Mouse (Mus musculus): Measurements from ENCODE around the gene Hist1h2ah.

Gene Hist1h2ah

GRCm38 (mm10) chr13:22015479-22016450, 19.6 kb downstream of the Hist1h2ah start:
- in situ Hi-C loops (cut with MboI, MseI) = no loop called here

GRCm38 (mm10) chr13:22014411-22014845, 20.9 kb downstream of the Hist1h2ah start:
- in situ Hi-C loops (cut with MboI, MseI) = no loop called here

- in situ Hi-C loops (cut with MboI, MseI) = no loop called here
Observed at GRCm38 (mm10) chr13:22013716-22014115, 21.7 kb downstream of the Hist1h2ah start.

DNA sequence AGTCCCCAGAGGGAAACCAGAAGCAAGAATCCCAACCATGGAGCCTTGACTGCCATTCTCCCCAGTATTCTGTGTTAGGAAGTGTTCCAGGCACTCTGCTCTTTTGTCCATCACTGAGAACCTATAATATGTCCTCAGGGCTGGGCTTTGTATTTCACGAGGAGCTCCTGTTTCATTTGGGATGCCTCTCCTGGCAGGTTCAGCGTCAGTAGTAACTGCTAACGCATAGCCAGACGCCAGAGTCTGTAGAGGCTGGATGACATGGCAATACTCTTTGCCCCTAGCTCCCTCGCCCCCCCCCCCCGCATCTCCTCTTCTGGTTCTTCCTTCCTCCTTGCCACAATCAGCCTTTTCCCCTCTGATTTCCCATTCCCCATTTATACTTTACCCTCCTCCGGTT, 25.7 kb downstream of the Hist1h2ah start, which contains the start of gene Prss16:
Prss16 (minus strand) TSS at position 101 of the 400 bp plus-strand sequence.
- in situ Hi-C loops (cut with MboI, MseI) = no loop called here

- in situ Hi-C loops (cut with MboI, MseI) = no loop called here
Observed at GRCm38 (mm10) chr13:22008707-22009106, 26.7 kb downstream of the Hist1h2ah start.

DNA sequence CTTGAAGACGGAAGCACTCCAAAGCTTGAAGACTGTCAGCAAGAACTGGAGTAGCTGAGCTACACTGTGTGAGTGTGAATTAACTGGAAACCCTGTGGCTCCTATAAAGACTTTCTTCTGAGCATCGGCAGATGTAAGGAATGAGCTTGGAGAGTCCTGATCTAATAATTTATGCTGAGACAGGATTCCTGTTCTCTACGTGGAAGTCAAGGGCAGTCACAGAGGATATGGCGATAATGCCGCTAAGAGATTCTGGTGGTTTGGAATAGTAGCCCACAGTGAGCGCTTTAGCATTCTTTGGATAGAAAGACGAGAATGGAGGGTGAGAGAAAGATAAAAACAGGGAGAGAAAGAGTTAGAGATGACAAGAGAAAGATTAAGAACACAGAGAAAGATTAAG, 27.5 kb downstream of the Hist1h2ah start:
- in situ Hi-C loops (cut with MboI, MseI) = no loop called here

GRCm38 (mm10) chr13:22007121-22007510, 28.3 kb downstream of the Hist1h2ah start:
- in situ Hi-C loops (cut with MboI, MseI) = no loop called here

DNA sequence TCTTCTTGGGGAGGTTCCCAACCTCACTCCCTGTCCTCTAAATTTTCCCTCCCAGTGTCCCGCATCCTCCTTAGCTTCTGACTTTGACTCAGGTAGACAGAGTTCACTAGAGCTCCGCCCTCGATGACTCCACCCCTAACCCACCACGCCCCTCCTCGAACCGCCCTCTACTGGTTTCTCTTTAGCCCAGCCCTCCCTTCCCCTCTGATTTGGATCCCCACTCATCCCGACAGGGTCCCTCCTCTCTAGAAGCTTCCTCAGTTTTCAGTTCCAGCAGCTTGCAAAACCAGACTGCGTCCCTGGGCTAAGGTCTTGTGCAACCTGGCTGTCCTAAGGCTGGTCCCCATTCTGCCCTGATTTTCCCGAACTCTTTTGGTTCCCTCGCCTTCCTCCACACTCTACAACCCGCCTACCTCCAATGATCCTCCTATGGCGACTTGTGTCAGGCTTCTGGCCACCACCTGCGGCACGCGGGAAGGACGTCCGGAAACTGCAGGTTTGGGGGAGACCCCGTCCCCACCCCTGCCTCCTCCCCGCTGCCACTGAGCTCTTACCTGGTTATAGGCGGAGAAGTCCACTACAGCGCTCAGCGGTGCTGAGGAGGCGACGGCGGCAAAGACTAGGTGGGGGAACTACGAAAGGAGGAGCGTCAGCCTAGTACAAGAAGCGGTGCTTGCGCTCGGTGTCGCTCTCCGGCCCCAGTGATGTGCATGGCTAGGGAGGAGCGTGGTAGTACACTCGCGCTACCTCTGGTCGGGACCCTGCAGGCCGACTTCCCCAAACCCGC, 28.8 kb downstream of the Hist1h2ah start:
- in situ Hi-C loops (cut with MboI, MseI) = no loop called here

- in situ Hi-C loops (cut with MboI, MseI) = no loop called here
Observed at GRCm38 (mm10) chr13:22005605-22006333, 29.6 kb downstream of the Hist1h2ah start.

DNA sequence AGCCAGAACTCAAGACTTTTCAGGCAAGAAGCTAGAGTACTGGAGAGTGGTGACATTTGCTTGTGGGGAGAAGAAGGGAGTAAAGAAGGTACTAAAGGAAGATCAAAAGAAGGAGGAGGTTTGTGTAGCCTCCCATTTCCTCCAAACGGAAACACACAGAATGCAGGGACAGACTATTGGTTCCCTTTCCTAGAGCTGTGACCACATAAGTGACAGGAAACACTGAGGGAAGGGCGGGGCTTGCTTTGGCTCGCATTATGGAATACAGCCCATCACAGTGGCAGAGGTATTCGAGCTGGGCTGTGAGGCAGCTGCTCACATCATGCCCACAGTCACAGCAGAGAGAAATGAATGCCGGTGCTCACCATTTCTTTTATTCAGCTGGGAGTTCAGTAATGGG, 33.5 kb downstream of the Hist1h2ah start:
- in situ Hi-C loops (cut with MboI, MseI) = no loop called here

GRCm38 (mm10) chr13:22001346-22001745, 34.0 kb downstream of the Hist1h2ah start:
- in situ Hi-C loops (cut with MboI, MseI) = no loop called here

- in situ Hi-C loops (cut with MboI, MseI) = no loop called here
Observed at GRCm38 (mm10) chr13:21999147-21999546, 36.2 kb downstream of the Hist1h2ah start.

DNA sequence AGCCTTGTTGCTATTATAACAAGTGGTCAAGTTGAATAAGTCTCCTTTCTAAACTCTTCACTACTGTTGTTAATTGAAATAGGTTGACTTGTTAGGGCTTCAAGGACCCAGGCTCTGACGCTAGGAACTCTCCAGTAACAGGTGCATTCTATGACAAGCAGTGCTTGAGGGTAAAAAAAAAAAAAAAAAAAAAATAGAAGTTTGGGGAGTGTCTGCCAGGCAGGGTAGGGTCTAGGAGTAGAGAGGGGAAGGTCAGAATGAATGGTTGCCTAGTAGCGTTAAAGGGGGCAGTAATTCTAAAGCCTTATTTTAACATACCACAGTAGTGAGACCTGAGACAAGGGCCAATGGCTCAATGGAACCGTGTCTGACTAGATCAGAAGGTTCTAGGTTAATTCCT, 37.0 kb downstream of the Hist1h2ah start:
- in situ Hi-C loops (cut with MboI, MseI) = no loop called here

DNA sequence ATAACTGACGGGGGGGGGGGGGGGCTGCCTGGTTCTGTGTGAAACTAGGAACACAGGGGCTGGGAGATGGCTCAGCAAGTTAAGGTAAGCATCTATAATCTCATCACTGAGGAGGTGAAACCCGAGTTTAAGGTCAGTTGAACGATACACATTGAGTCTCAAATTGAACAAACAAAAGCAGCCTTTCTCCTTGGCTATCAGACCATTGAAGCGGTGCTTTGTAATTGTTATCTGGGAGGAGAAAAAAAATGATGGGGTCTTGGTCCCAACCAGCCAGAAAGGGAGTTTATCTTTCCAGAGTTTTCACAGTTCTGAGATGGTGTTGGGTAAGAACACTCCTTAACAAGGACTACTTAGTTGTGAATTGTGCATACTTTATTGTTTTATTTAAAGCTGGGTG, 37.5 kb downstream of the Hist1h2ah start:
- in situ Hi-C loops (cut with MboI, MseI) = no loop called here

- in situ Hi-C loops (cut with MboI, MseI) = no loop called here
Observed at GRCm38 (mm10) chr13:21997201-21997820, 38.1 kb downstream of the Hist1h2ah start.

- in situ Hi-C loops (cut with MboI, MseI) = no loop called here
Observed at GRCm38 (mm10) chr13:21996840-21997185, 38.6 kb downstream of the Hist1h2ah start.

GRCm38 (mm10) chr13:21996101-21996839, 39.1 kb downstream of the Hist1h2ah start:
- in situ Hi-C loops (cut with MboI, MseI) = no loop called here

GRCm38 (mm10) chr13:21995331-21995914, 39.9 kb downstream of the Hist1h2ah start:
- in situ Hi-C loops (cut with MboI, MseI) = no loop called here

DNA sequence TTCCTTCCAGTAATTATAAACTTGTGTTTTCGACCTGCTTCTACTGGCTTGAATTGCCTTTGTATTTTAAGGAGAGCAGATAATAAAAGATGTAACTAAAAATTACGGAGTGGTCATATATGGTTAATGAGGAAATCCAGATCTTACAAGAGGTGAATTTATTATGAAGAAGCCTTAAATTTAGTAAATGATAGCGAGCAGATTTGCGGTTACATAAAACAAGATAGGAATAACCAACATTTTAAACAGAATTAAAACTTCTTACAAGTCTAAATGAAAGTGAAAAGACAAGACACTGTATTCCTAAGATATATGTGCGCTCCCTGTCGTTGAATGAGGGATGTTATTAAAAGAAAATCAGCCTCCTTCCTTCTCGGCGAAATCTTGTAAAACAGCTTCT, 40.5 kb downstream of the Hist1h2ah start:
- in situ Hi-C loops (cut with MboI, MseI) = no loop called here
